1 mouse cellular context compared by ENCODE assay signal in genomic region chr12:79353356-79353755, GRCm38 (mm10).
TF ChIP-seq lines count a peak whose summit lies in the region.

No protein-coding gene starts in this region.

TF ChIP-seq in MEL, 35 proteins besides CTCF, POLR2A, EP300 and RAD21 (continued from another document):
- TF ChIP-seq ZKSCAN1 (IDR thresholded peaks at IDR 0.05; ENCODE audit: low read depth, low read length), result no peak
